Mouse (Mus musculus): ENCODE data around the gene Por.

DNA sequence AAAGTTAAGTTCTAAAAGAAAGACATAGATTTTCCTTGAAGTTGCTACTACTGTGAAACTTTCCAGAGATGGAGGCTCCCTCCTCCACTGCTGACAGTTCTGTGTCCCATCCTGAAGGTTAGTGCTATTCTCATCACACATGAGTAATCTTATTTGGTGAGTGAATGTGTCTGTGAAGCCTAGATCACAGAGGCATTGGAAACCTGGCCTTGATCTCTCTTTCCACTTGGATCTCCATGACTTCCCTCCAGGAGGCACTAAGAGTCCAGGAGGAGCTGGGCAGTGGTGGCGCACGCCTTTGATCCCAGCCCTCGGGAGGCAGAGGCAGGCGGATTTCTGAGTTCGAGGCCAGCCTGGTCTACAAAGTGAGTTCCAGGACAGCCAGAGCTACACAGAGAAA lies 12.2 kb downstream of the Por start:
- TF ChIP-seq HCFC1 (IDR thresholded peaks at IDR 0.05; ENCODE audit: borderline replicate concordance, insufficient read depth, low read length) (no peak), ZC3H11A (IDR thresholded peaks at IDR 0.05; ENCODE audit: borderline replicate concordance, low read depth, low read length) (no peak), ZNF384 (IDR thresholded peaks at IDR 0.05; ENCODE audit: low read depth, low read length) (no peak)
